Mouse (Mus musculus) myocyte (in vitro differentiated cells): ENCODE data around the gene Bend3.

Experiments used
- MAX ChIP-seq: IDR thresholded peaks from one replicate; pipeline ENCODE4 v1.6.1; 2011; ENCODE audit warnings: low read depth, mild to moderate bottlenecking, control low read depth
- MYOG ChIP-seq, 3 experiments: IDR thresholded peaks; one replicate each; pipeline ENCODE4 v1.6.1; 2011; ENCODE audit warnings: control low read depth in 2 of 3, low read depth in 2 of 3, mild to moderate bottlenecking in 2 of 3; ENCODE audit not compliant: insufficient read length in 2 of 3, control insufficient read depth in 1 of 3, insufficient read depth in 1 of 3
- POLR2A ChIP-seq: IDR thresholded peaks from one replicate; pipeline ENCODE4 v1.6.1; 2011; ENCODE audit warnings: low read depth, mild to moderate bottlenecking, control low read depth, moderate library complexity; ENCODE audit not compliant: insufficient read length

GRCm38 (mm10) chr10:43502599-43502998 lies 24.0 kb downstream of the Bend3 start:
- TF ChIP-seq POLR2A (no peak), MAX (no peak), MYOG (IDR thresholded peaks at IDR 0.05; ENCODE audit: control insufficient read depth in 1 of 3, insufficient read depth in 1 of 3, insufficient read length in 2 of 3, low read depth in 2 of 3) (no peak)
